Mouse (Mus musculus) limb, embryonic 14.5 days (tissue): ENCODE data around the gene Mphosph8. TPM values are rescaled to one million over a fixed set of nuclear protein-coding genes. Genes with fewer than 3 reads are reported as not detected.

Experiments
- ATAC-seq: fragments of 200-750 bp; cut with Nextera tagmentation; 2 replicates; pipeline ENCODE4 v1.8.0; 2017; ENCODE audit warnings: low read depth, moderate number of reproducible peaks, moderate TSS enrichment; ENCODE audit not compliant: low FRiP score
- DNase-seq: peaks from one replicate; pipeline ENCODE4 v3.0.0-alpha.2; 2015; ENCODE audit warnings: low spot score
- H3K27ac ChIP-seq: fragments of 300-500 bp; sonication (generic); replicated peaks from 2 replicates; pipeline ENCODE4 v1.5.1; 2014; ENCODE audit warnings: low read depth, mild to moderate bottlenecking, low read length, moderate library complexity, mixed read lengths
- H3K27me3 ChIP-seq: fragments of 300-500 bp; sonication (generic); 2 replicates; pipeline ENCODE4 v1.6.1; 2014; ENCODE audit warnings: low read length, mixed read lengths; ENCODE audit not compliant: control insufficient read depth, insufficient read depth
- H3K36me3 ChIP-seq: fragments of 300-500 bp; sonication (generic); 2 replicates; pipeline ENCODE4 v1.6.1; 2014; ENCODE audit warnings: mild to moderate bottlenecking, low read length, moderate library complexity, mixed read lengths; ENCODE audit not compliant: control insufficient read depth, insufficient read depth
- H3K4me1 ChIP-seq: fragments of 300-500 bp; sonication (generic); 2 replicates; pipeline ENCODE4 v1.6.1; 2014; ENCODE audit warnings: antibody characterized with exemption, low read length, mixed read lengths; ENCODE audit not compliant: control insufficient read depth, insufficient read depth
- H3K4me2 ChIP-seq: fragments of 300-500 bp; sonication (generic); replicated peaks from 2 replicates; pipeline ENCODE4 v1.6.1; 2014; ENCODE audit warnings: low read depth, mild to moderate bottlenecking, low read length, moderate library complexity; ENCODE audit not compliant: severe bottlenecking
- H3K4me3 ChIP-seq: fragments of 300-500 bp; sonication (generic); replicated peaks from 2 replicates; pipeline ENCODE4 v1.5.1; 2014; ENCODE audit warnings: low read length
- H3K9ac ChIP-seq: fragments of 300-500 bp; sonication (generic); 2 replicates; pipeline ENCODE4 v1.6.1; 2014; ENCODE audit warnings: mild to moderate bottlenecking, low read depth, low read length, moderate library complexity; ENCODE audit not compliant: severe bottlenecking
- H3K9me3 ChIP-seq: fragments of 300-500 bp; sonication (generic); 2 replicates; pipeline ENCODE4 v1.6.1; 2016; ENCODE audit warnings: low read length; ENCODE audit not compliant: control insufficient read depth
- POLR2A ChIP-seq: fragments of 200-500 bp; IDR thresholded peaks from 2 replicates; pipeline ENCODE4 v1.8.0; 2012; ENCODE audit warnings: inconsistent platforms, mild to moderate bottlenecking, moderate library complexity, borderline replicate concordance; ENCODE audit not compliant: insufficient read depth, insufficient read length; ENCODE audit errors: extremely low read depth
- WGBS: fragments of 180-500 bp; shearing (Covaris S2); extraction: QIAGEN DNeasy Blood & Tissue Kit; methylation state at CpG from one replicate; pipeline ENCODE4 v1.1.7; 2014; 5-methylcytosine and 5-hydroxymethylcytosine counted together
- polyA plus RNA-seq, 2 experiments: library from polyadenylated mRNA; depleted of rRNA in 1 of 2; stranded (reverse) in 1 of 2; unstranded in 1 of 2; fragments of >200 nt; fragmentation: Nextera tagmentation in 1 of 2; extraction: Ambion mirVana in 1 of 2; gene quantifications; 2 replicates each; pipeline versions ENCODE4 v1.2.1 to v1.2.3; 2012 to 2014

Gene Mphosph8
- polyA plus RNA-seq, 2 experiments: 22.3 to 24.5 TPM

DNA sequence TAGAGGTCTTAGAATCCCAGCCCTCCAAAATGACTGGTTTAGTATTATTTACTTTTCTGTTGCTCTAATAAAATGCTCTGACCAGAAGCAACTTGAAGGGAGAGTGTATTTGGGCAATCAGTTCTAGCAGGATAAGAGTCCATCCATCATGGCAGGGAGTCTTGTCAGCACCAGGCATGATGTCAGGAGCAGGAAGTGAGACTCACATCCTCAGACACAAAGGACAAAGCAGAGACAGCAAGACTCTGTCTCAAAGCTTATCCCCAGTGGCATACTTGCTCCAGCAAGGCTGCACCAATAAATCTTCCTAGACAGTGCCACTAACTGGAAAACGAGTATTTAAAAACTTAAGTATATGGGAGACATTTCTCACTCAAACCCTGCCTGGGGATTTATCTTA, 17.4 kb downstream of the Mphosph8 start:
- Histone ChIP-seq H3K4me1 (no peaks in the 10 kb centered on the region), H3K4me3 (no peak overlapping the region), H3K27ac (no peak overlapping the region), H3K36me3 (peaks cover 74% of the 10 kb centered on the region), H3K9me3 (no peaks in the 10 kb centered on the region), H3K27me3 (no peaks in the 10 kb centered on the region), H3K9ac (no peak overlapping the region), H3K4me2 (no peak overlapping the region)
- ATAC-seq (no peak), DNase-seq (no peak)
- 48% methylated on average over 1 of the region's 1 CpGs for WGBS
- TF ChIP-seq POLR2A: no peak

DNA sequence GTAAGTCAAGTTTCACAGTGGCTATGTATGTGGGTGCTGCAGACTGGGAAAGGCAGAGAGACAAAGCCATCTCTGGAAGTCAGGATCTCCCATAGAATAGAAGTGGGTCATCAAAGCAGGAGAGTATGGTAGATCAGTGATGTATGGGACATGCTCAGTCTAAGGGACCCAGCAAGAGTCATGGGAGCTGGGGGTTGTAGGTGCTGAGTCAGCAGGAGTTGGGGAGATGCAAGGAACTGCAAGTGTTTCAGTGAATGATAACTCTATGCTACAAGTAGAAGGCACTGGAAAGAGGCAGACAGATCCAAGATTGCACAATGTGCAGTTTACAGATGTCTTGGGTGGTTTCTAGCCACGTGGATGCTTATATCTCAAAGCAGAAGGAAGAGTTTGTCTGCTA, 21.1 kb downstream of the Mphosph8 start:
- H3K4me3 ChIP-seq: no peak overlapping the region
- H3K27me3 ChIP-seq: no peaks in the 10 kb centered on the region
- no peak overlapping the region for H3K27ac ChIP-seq
- WGBS: 90% methylated on average over 1 of the region's 1 CpGs
- ATAC-seq: no peak
- no peak overlapping the region for H3K9ac ChIP-seq
- H3K9me3 ChIP-seq: no peaks in the 10 kb centered on the region
- no peak for TF ChIP-seq POLR2A
- H3K36me3 ChIP-seq: peaks cover 87% of the 10 kb centered on the region
- H3K4me1 ChIP-seq: no peaks in the 10 kb centered on the region
- no peak for DNase-seq
- no peak overlapping the region for H3K4me2 ChIP-seq

DNA sequence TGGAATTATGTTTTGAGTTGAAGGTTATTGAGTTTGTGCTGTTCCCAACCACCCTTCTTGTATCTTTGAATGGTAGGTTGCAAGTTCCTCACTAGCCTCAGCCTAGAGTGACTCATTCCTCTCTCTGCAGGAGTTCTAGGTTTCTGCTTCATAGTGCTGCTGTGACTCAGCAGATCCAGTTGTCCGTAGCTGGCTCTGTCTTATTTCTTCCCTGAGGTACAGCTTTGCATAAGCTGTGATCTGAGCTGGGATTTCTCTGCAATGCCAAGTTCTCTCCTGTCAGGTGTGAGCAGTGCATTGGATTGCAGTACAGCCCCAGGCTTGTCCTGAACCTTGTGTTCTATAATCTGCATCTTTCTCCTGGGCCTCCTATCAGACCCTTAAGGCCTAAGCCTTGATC, 21.7 kb downstream of the Mphosph8 start:
- Histone ChIP-seq H3K27me3 (no peaks in the 10 kb centered on the region), H3K4me1 (no peaks in the 10 kb centered on the region), H3K9ac (no peak overlapping the region), H3K4me2 (no peak overlapping the region), H3K27ac (no peak overlapping the region), H3K36me3 (peaks cover 87% of the 10 kb centered on the region), H3K4me3 (no peak overlapping the region), H3K9me3 (no peaks in the 10 kb centered on the region)
- DNase-seq: no peak
- no peak for TF ChIP-seq POLR2A
- ATAC-seq: no peak
- WGBS: 76% methylated on average over 1 of the region's 1 CpGs

DNA sequence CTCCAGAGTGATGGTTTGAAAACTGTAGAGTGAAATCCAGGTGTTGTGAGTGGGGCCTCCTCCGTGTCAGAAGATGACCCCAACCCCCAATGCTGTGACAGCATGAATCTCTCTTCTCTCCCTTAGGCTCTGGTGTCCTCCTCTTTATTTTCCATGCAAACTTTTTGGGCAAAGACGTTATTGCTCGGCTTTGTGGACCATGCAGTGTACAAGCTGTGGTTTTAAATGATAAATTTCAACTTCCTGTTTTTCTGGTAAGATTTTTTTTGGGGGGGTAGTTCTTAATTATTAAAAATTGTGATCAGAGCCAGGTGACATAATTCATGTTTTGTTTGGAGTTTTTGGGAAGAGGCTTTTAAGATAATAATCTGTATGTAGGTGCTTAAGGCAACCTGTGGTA, 27.4 kb downstream of the Mphosph8 start:
- Histone ChIP-seq H3K4me3 (no peak overlapping the region), H3K27me3 (no peaks in the 10 kb centered on the region), H3K36me3 (peaks cover 93% of the 10 kb centered on the region), H3K9ac (no peak overlapping the region), H3K4me1 (no peaks in the 10 kb centered on the region), H3K9me3 (no peaks in the 10 kb centered on the region), H3K27ac (no peak overlapping the region), H3K4me2 (no peak overlapping the region)
- DNase-seq (no peak), ATAC-seq (no peak)
- TF ChIP-seq POLR2A: no peak
- WGBS: 85% methylated on average over 3 of the region's 3 CpGs

DNA sequence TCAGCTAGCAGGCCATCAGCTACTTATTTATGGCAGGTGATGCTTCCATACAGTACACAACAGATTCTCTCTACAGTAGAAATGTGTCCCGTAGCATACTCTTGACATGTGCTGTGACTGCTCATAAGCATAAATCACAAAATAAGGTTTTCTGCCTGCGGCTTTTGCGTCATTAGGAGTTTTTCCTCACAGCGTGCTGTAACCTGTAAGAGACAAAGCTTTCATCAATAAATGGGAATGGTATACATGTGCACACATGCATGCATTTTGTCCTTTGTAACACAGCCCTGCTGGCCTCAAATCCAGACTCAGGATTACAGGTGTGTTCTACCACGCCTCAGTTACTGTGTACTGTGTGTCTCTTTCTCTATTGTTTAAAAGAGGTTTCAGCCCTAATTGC, 29.8 kb downstream of the Mphosph8 start:
- DNase-seq (peak; percentile 51), ATAC-seq (no peak)
- TF ChIP-seq POLR2A: no peak
- no peak overlapping the region for H3K4me2 ChIP-seq
- H3K9ac ChIP-seq: no peak overlapping the region
- 83% methylated on average over 5 of the region's 5 CpGs for WGBS
- H3K27ac ChIP-seq: no peak overlapping the region
- H3K36me3 ChIP-seq: peaks cover 73% of the 10 kb centered on the region
- H3K4me3 ChIP-seq: no peak overlapping the region
- H3K4me1 ChIP-seq: no peaks in the 10 kb centered on the region
- no peaks in the 10 kb centered on the region for H3K27me3 ChIP-seq
- H3K9me3 ChIP-seq: no peaks in the 10 kb centered on the region

DNA sequence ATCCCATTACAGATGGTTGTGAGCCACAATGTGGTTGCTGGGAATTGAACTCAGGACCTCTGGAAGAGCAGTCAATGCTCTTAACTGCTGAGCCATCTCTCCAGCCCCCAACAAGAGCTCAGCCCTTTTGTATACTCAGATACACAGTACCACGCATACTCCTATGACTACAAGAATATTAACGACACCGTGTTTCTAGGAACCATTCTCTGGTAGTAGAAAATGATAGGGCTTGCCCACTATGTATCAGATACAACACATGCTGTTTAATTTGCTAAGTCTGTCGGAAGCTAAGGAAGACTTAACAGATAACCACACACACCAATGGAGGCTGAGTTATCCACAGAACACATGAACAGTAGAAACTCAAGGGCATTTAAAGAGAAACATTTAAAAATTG, 34.6 kb downstream of the Mphosph8 start:
- peaks cover 35% of the 10 kb centered on the region for H3K36me3 ChIP-seq
- ATAC-seq: no peak
- 88% methylated on average over 4 of the region's 4 CpGs for WGBS
- no peaks in the 10 kb centered on the region for H3K9me3 ChIP-seq
- DNase-seq: no peak
- H3K4me3 ChIP-seq: no peak overlapping the region
- no peaks in the 10 kb centered on the region for H3K27me3 ChIP-seq
- no peak for TF ChIP-seq POLR2A
- H3K9ac ChIP-seq: no peak overlapping the region
- no peak overlapping the region for H3K27ac ChIP-seq
- no peaks in the 10 kb centered on the region for H3K4me1 ChIP-seq
- H3K4me2 ChIP-seq: no peak overlapping the region
